Mouse (Mus musculus) liver, embryonic 14.5 days (tissue): Measurements from ENCODE around the gene Pxdc1.

Experiments used
- CTCF ChIP-seq: IDR thresholded peaks from 2 replicates; pipeline ENCODE4 v1.5.1; 2016; ENCODE audit warnings: antibody characterized with exemption, low read depth, control low read depth
- EP300 ChIP-seq: IDR thresholded peaks from 2 replicates; pipeline ENCODE4 v1.6.1; 2016; ENCODE audit warnings: antibody characterized with exemption, low read depth

DNA sequence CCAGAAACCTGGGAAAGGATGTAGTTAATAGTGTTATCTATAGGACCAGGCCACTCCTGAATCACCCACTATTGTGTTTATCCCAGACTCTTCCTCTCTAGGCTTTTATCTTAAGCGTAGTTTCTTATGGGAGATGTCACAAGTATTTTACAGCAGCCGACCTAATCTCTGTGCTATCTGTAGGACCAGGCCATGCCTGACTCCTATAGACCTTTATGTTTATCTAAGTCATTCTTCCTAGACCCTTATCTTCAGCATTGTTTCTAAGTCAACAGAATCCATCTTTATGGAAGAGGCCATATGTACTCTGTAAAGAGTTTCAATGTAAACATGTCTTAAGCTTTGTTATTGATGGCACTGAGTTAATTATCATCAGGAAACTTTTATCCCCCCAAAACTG, 50.5 kb downstream of the Pxdc1 start:
- TF ChIP-seq CTCF (no peak), EP300 (no peak)
